9 mouse cellular contexts compared by ENCODE assay signal in genomic region chr14:45507032-45507431, GRCm38 (mm10). TPM values are rescaled to one million over a fixed set of nuclear protein-coding genes. Genes with fewer than 3 reads are reported as not detected.
DNase-seq lines count a peak whose midpoint lies in the region; ATAC-seq and TF ChIP-seq lines count a peak whose summit lies in the region.
"Had no signal": no experiment of that assay in that cellular context is flagged by ENCODE, and none has a peak within 500 bp of the region (broad histone marks: within the 10 kb centered on the region; RNA-seq: fewer than 3 reads in every experiment).

No protein-coding gene starts in this region.

- TF ChIP-seq CTCF in lung, adult 2 months (IDR thresholded peaks at IDR 0.05; ENCODE audit: insufficient read depth, low read length), result no peak

- no peaks in the 10 kb centered on the region for H3K9me3 ChIP-seq in forebrain, embryonic 14.5 days (replicated peaks; ENCODE audit: control insufficient read depth, low read length)
- no peaks in the 10 kb centered on the region for H3K9me3 ChIP-seq in hindbrain, embryonic 16.5 days (ENCODE audit: control insufficient read depth, low read length)
- H3K9me3 ChIP-seq in stomach, embryonic 15.5 days, result no peaks in the 10 kb centered on the region

- H3K36me3 ChIP-seq in forebrain, embryonic 14.5 days (ENCODE audit: control insufficient read depth, insufficient read depth, low read length), result 0 out of 2 replicates have a peak, but pooled peaks cover 11% of the 10 kb centered on the region
- H3K36me3 ChIP-seq in hindbrain, embryonic 16.5 days (ENCODE audit: control insufficient read depth, insufficient read depth, low read length), result 0 out of 2 replicates have a peak, but pooled peaks cover 2% of the 10 kb centered on the region
- no peaks in the 10 kb centered on the region for H3K36me3 ChIP-seq in stomach, embryonic 15.5 days

- H3K9ac ChIP-seq in forebrain, embryonic 14.5 days (ENCODE audit: low read length), result peak overlapping the region; percentile 45
- no peak overlapping the region for H3K9ac ChIP-seq in hindbrain, embryonic 16.5 days (ENCODE audit: low read depth, low read length)
- H3K9ac ChIP-seq in stomach, embryonic 15.5 days, result no peak overlapping the region

- intact Hi-C loops in left cerebral cortex, postnatal 10 days (cut with DNase I), result no loop called here

- H3K4me2 ChIP-seq in forebrain, embryonic 14.5 days (ENCODE audit: low read length), result no peak overlapping the region
- no peak overlapping the region for H3K4me2 ChIP-seq in hindbrain, embryonic 16.5 days (ENCODE audit: low read length)
- H3K4me2 ChIP-seq in stomach, embryonic 15.5 days, result no peak overlapping the region

- peak; percentile 34; the same call in 1 of the 2 replicates for ATAC-seq in forebrain, embryonic 14.5 days
- peak; percentile 70 for ATAC-seq in hindbrain, embryonic 16.5 days
- no peak for ATAC-seq in stomach, embryonic 15.5 days (ENCODE audit: insufficient read depth, low FRiP score, low read depth)

- no peak for TF ChIP-seq POLR2A in lung, adult 2 months (IDR thresholded peaks at IDR 0.05; ENCODE audit: borderline replicate concordance, extremely low read depth, low read depth, low read length)

- H3K4me1 ChIP-seq in forebrain, embryonic 14.5 days (ENCODE audit: control insufficient read depth, insufficient read depth, low read length), result peaks cover 14% of the 10 kb centered on the region
- H3K4me1 ChIP-seq in hindbrain, embryonic 16.5 days (ENCODE audit: control insufficient read depth, insufficient read depth, low read depth, low read length), result peaks cover 21% of the 10 kb centered on the region
- H3K4me1 ChIP-seq in lung, adult 2 months (ENCODE audit: control insufficient read depth, insufficient read depth, low read length), result peaks cover 53% of the 10 kb centered on the region
- H3K4me1 ChIP-seq in stomach, embryonic 15.5 days, result peaks cover 20% of the 10 kb centered on the region

- no peak overlapping the region for H3K4me3 ChIP-seq in forebrain, embryonic 14.5 days (ENCODE audit: low read depth, low read length)
- H3K4me3 ChIP-seq in hindbrain, embryonic 16.5 days (ENCODE audit: low read length), result no peak overlapping the region
- H3K4me3 ChIP-seq in lung, adult 2 months (replicated peaks; ENCODE audit: extremely low read depth, low read depth, low read length), result no peak overlapping the region
- H3K4me3 ChIP-seq in stomach, embryonic 15.5 days (replicated peaks), result no peak overlapping the region

- H3K27ac ChIP-seq in forebrain, embryonic 14.5 days (ENCODE audit: low read depth, low read length), result peak overlapping the region; percentile 57; the same call in 1 of the 2 replicates
- 0 out of 2 replicates have a peak overlapping the region, but pooled peaks have one; percentile 6 for H3K27ac ChIP-seq in hindbrain, embryonic 16.5 days (ENCODE audit: low read depth, low read length)
- H3K27ac ChIP-seq in stomach, embryonic 15.5 days, result 0 out of 2 replicates have a peak overlapping the region, but pooled peaks have one; percentile 21

- DNase-seq in left cerebral cortex, adult 18-20 months (ENCODE audit: low spot score in 2 of 2), result peak; percentile 8 to 22
- DNase-seq in left cerebral cortex, postnatal 10 days (ENCODE audit: extremely low spot score in 1 of 2, low spot score in 2 of 2), result no peak
- DNase-seq in forebrain, embryonic 14.5 days (ENCODE audit: low spot score), result peak; percentile 38
- peak; percentile 45 for DNase-seq in lung, adult 2 months
- no peak for DNase-seq in urinary bladder, adult 2 months (ENCODE audit: low spot score)
- DNase-seq in urinary bladder, postnatal 25 days (ENCODE audit: low spot score), result no peak

- 13% methylated on average over 6 of the region's 6 CpGs for WGBS in forebrain, embryonic 14.5 days
- WGBS in hindbrain, embryonic 16.5 days, result 23% methylated on average over 6 of the region's 6 CpGs
- 21% methylated on average over 6 of the region's 6 CpGs for WGBS in lung, adult 2 months
- 40% methylated on average over 6 of the region's 6 CpGs for WGBS in stomach, embryonic 15.5 days

- no peaks in the 10 kb centered on the region for H3K27me3 ChIP-seq in forebrain, embryonic 14.5 days (replicated peaks; ENCODE audit: control insufficient read depth, insufficient read depth, low read length)
- no peaks in the 10 kb centered on the region for H3K27me3 ChIP-seq in hindbrain, embryonic 16.5 days (replicated peaks; ENCODE audit: control insufficient read depth, insufficient read depth, low read length)
- H3K27me3 ChIP-seq in stomach, embryonic 15.5 days (replicated peaks), result no peaks in the 10 kb centered on the region

RNA-seq across cellular contexts. Expression of gene Fermt2, which starts 22.9 kb away (rescaled TPM):
- 100 to 1,000 TPM in 1 of 2 experiments, 10 to 100 TPM in 1; 88.1 to 109 TPM for total RNA-seq in left cerebral cortex, adult 18-20 months (2021)
- 10 to 100 TPM; 78.6 to 81.1 TPM for total RNA-seq in left cerebral cortex, postnatal 10 days (2021)
- 55.4 and 68.4 TPM in 2 replicates for polyA plus RNA-seq in forebrain, embryonic 14.5 days (2014; fragmentation: Nextera tagmentation; extraction: Ambion mirVana)
- 77.0 and 77.6 TPM in 2 replicates for polyA plus RNA-seq in hindbrain, embryonic 16.5 days (2015; fragmentation: Nextera tagmentation; extraction: Ambion mirVana)
- polyA plus RNA-seq in lung, adult 2 months (2012; rRNA removed), result 86.3 and 127 TPM in 2 replicates
- 195 and 200 TPM in 2 replicates for polyA plus RNA-seq in stomach, embryonic 15.5 days (2015; fragmentation: Nextera tagmentation; extraction: Ambion mirVana)
- polyA plus RNA-seq in urinary bladder, adult 2 months (2012; rRNA removed), result 301 and 304 TPM in 2 replicates
- total RNA-seq: MEL had no signal

Comparison
In these comparisons a context has a peak if more than half of its experiments do, and no peak if none do; other contexts are left out.
1. DNase-seq: peak in left cerebral cortex, adult 18-20 months (2 of 2), forebrain, embryonic 14.5 days (single experiment) and lung, adult 2 months (single experiment); none in left cerebral cortex, postnatal 10 days (0 of 2), urinary bladder, adult 2 months (single experiment) and urinary bladder, postnatal 25 days (single experiment).
2. H3K27ac ChIP-seq: peak in every context shown above with its lines; median percentile 57 in forebrain, embryonic 14.5 days; 21 in stomach, embryonic 15.5 days; 6 in hindbrain, embryonic 16.5 days.